Mouse (Mus musculus): Measurements from ENCODE around the gene Dennd2c. TPM values are rescaled to one million over a fixed set of nuclear protein-coding genes. Genes with fewer than 3 reads are reported as not detected.

Dennd2c gene
- total and polyA plus RNA-seq, 2 experiments from 2014 or later = 0.58 to 1.5 TPM

- WGBS = 82% methylated on average over 3 of the region's 3 CpGs
These were observed 16.4 kb upstream of the Dennd2c start for GRCm38 (mm10) chr3:103085986-103086385.

GRCm38 (mm10) chr3:103091753-103092152 lies 10.7 kb upstream of the Dennd2c start:
- no peak for TF ChIP-seq CTCF (IDR thresholded peaks at IDR 0.05; ENCODE audit: low read depth)
- no peak overlapping the region for H3K27ac ChIP-seq (ENCODE audit: low read depth, low read length)
- no peak overlapping the region for H3K4me3 ChIP-seq (ENCODE audit: low read depth, low read length)
- H3K9me3 ChIP-seq (ENCODE audit: low read length) = no peaks in the 10 kb centered on the region
- WGBS = 96% methylated on average over 2 of the region's 2 CpGs
- DNase-seq (no peak), ATAC-seq (no peak)
- no peak overlapping the region for H3K4me2 ChIP-seq (ENCODE audit: low read depth)
- H3K9ac ChIP-seq = no peak overlapping the region
- no peaks in the 10 kb centered on the region for H3K27me3 ChIP-seq (ENCODE audit: insufficient read depth, low read length)
- no peaks in the 10 kb centered on the region for H3K4me1 ChIP-seq (ENCODE audit: insufficient read depth)
- H3K36me3 ChIP-seq (ENCODE audit: insufficient read depth) = no peaks in the 10 kb centered on the region

More at GRCm38 (mm10) chr3:103085986-103086385, 16.4 kb upstream of the Dennd2c start:
- Histone ChIP-seq H3K4me1 (ENCODE audit: insufficient read depth) (no peaks in the 10 kb centered on the region), H3K27ac (ENCODE audit: low read depth, low read length) (no peak overlapping the region), H3K9ac (no peak overlapping the region), H3K27me3 (ENCODE audit: insufficient read depth, low read length) (no peaks in the 10 kb centered on the region), H3K4me2 (ENCODE audit: low read depth) (no peak overlapping the region), H3K36me3 (ENCODE audit: insufficient read depth) (no peaks in the 10 kb centered on the region), H3K9me3 (ENCODE audit: low read length) (no peaks in the 10 kb centered on the region), H3K4me3 (ENCODE audit: low read depth, low read length) (no peak overlapping the region)
- no peak for TF ChIP-seq CTCF (IDR thresholded peaks at IDR 0.05; ENCODE audit: low read depth)
- DNase-seq = no peak
- no peak for ATAC-seq

- 83% methylated on average over 23 of the region's 23 CpGs for WGBS
- TF ChIP-seq CTCF (IDR thresholded peaks at IDR 0.05; ENCODE audit: low read depth) = no peak
- DNase-seq (no peak), ATAC-seq (no peak)
- Histone ChIP-seq H3K27ac (ENCODE audit: low read depth, low read length) (no peak overlapping the region), H3K27me3 (ENCODE audit: insufficient read depth, low read length) (no peaks in the 10 kb centered on the region), H3K9ac (no peak overlapping the region), H3K4me3 (ENCODE audit: low read depth, low read length) (no peak overlapping the region), H3K9me3 (ENCODE audit: low read length) (no peaks in the 10 kb centered on the region), H3K4me2 (ENCODE audit: low read depth) (no peak overlapping the region), H3K36me3 (ENCODE audit: insufficient read depth) (no peaks in the 10 kb centered on the region), H3K4me1 (ENCODE audit: insufficient read depth) (no peaks in the 10 kb centered on the region)
These were observed 3.7 kb upstream of the Dennd2c start for GRCm38 (mm10) chr3:103098662-103099061.

- no peak overlapping the region for H3K4me3 ChIP-seq (ENCODE audit: low read depth, low read length)
- ATAC-seq = no peak
- no peak overlapping the region for H3K9ac ChIP-seq
- H3K4me1 ChIP-seq (ENCODE audit: insufficient read depth) = no peaks in the 10 kb centered on the region
- DNase-seq = no peak
- H3K4me2 ChIP-seq (ENCODE audit: low read depth) = no peak overlapping the region
- peak; percentile 23; the same call in 1 of the 2 replicates for TF ChIP-seq CTCF (IDR thresholded peaks at IDR 0.05; ENCODE audit: low read depth)
- no peaks in the 10 kb centered on the region for H3K36me3 ChIP-seq (ENCODE audit: insufficient read depth)
- 90% methylated on average over 6 of the region's 6 CpGs for WGBS
- H3K9me3 ChIP-seq (ENCODE audit: low read length) = no peaks in the 10 kb centered on the region
- no peaks in the 10 kb centered on the region for H3K27me3 ChIP-seq (ENCODE audit: insufficient read depth, low read length)
- no peak overlapping the region for H3K27ac ChIP-seq (ENCODE audit: low read depth, low read length)
These were observed 2.7 kb upstream of the Dennd2c start for GRCm38 (mm10) chr3:103099667-103100066.

GRCm38 (mm10) chr3:103100735-103101134 lies 1.7 kb upstream of the Dennd2c start:
- WGBS = 69% methylated on average over 2 of the region's 2 CpGs
- no peaks in the 10 kb centered on the region for H3K36me3 ChIP-seq (ENCODE audit: insufficient read depth)
- no peaks in the 10 kb centered on the region for H3K4me1 ChIP-seq (ENCODE audit: insufficient read depth)
- DNase-seq (no peak), ATAC-seq (no peak)
- H3K4me3 ChIP-seq (ENCODE audit: low read depth, low read length) = no peak overlapping the region
- no peaks in the 10 kb centered on the region for H3K27me3 ChIP-seq (ENCODE audit: insufficient read depth, low read length)
- H3K27ac ChIP-seq (ENCODE audit: low read depth, low read length) = no peak overlapping the region
- H3K9ac ChIP-seq = no peak overlapping the region
- no peak for TF ChIP-seq CTCF (IDR thresholded peaks at IDR 0.05; ENCODE audit: low read depth)
- no peaks in the 10 kb centered on the region for H3K9me3 ChIP-seq (ENCODE audit: low read length)
- H3K4me2 ChIP-seq (ENCODE audit: low read depth) = no peak overlapping the region

- H3K9ac ChIP-seq = no peak overlapping the region
- no peak overlapping the region for H3K4me2 ChIP-seq (ENCODE audit: low read depth)
- H3K36me3 ChIP-seq (ENCODE audit: insufficient read depth) = no peaks in the 10 kb centered on the region
- no peak overlapping the region for H3K4me3 ChIP-seq (ENCODE audit: low read depth, low read length)
- no peaks in the 10 kb centered on the region for H3K27me3 ChIP-seq (ENCODE audit: insufficient read depth, low read length)
- WGBS = 66% methylated on average over 5 of the region's 5 CpGs
- no peak for ATAC-seq
- no peak for DNase-seq
- no peaks in the 10 kb centered on the region for H3K9me3 ChIP-seq (ENCODE audit: low read length)
- H3K27ac ChIP-seq (ENCODE audit: low read depth, low read length) = no peak overlapping the region
- H3K4me1 ChIP-seq (ENCODE audit: insufficient read depth) = no peaks in the 10 kb centered on the region
- TF ChIP-seq CTCF (IDR thresholded peaks at IDR 0.05; ENCODE audit: low read depth) = no peak
These were observed 1.2 kb upstream of the Dennd2c start for GRCm38 (mm10) chr3:103101194-103101593.

- H3K4me2 ChIP-seq (ENCODE audit: low read depth) = peak overlapping the region; percentile 79
- peak overlapping the region; percentile 46 for H3K4me3 ChIP-seq (ENCODE audit: low read depth, low read length)
- no peak for ATAC-seq
- no peak for DNase-seq
- peak overlapping the region; percentile 48 for H3K9ac ChIP-seq
- no peak for TF ChIP-seq CTCF (IDR thresholded peaks at IDR 0.05; ENCODE audit: low read depth)
- no peak overlapping the region for H3K27ac ChIP-seq (ENCODE audit: low read depth, low read length)
- no peaks in the 10 kb centered on the region for H3K4me1 ChIP-seq (ENCODE audit: insufficient read depth)
- no peaks in the 10 kb centered on the region for H3K9me3 ChIP-seq (ENCODE audit: low read length)
- 2% methylated on average over 14 of the region's 14 CpGs for WGBS
- no peaks in the 10 kb centered on the region for H3K27me3 ChIP-seq (ENCODE audit: insufficient read depth, low read length)
- no peaks in the 10 kb centered on the region for H3K36me3 ChIP-seq (ENCODE audit: insufficient read depth)
These were observed 495 bp upstream of the Dennd2c start for GRCm38 (mm10) chr3:103101909-103102308.
